ENCODE assay signal across 9 mouse cellular contexts in genomic region chr8:89037536-89038236, GRCm38 (mm10). TPM values are rescaled to one million over a fixed set of nuclear protein-coding genes. Genes with fewer than 3 reads are reported as not detected.
DNase-seq lines count a peak whose midpoint lies in the region; ATAC-seq lines count a peak whose summit lies in the region.
"Had no signal": no experiment of that assay in that cellular context is flagged by ENCODE, and none has a peak within 500 bp of the region (broad histone marks: within the 10 kb centered on the region; RNA-seq: fewer than 3 reads in every experiment).

No protein-coding gene starts in this region.

- no peaks in the 10 kb centered on the region for H3K36me3 ChIP-seq in heart, embryonic 16.5 days (ENCODE audit: control insufficient read depth, insufficient read depth)
- H3K36me3 ChIP-seq in forebrain, embryonic 11.5 days (ENCODE audit: control insufficient read depth, insufficient read depth, low read length): no peaks in the 10 kb centered on the region; the same call in 1 of the 2 replicates
- peaks cover 5% of the 10 kb centered on the region for H3K36me3 ChIP-seq in kidney, embryonic 14.5 days (ENCODE audit: control insufficient read depth, insufficient read depth, low read length)
- H3K36me3 ChIP-seq in midbrain, embryonic 16.5 days (ENCODE audit: control insufficient read depth, insufficient read depth, low read length): no peaks in the 10 kb centered on the region

- WGBS in heart, embryonic 16.5 days: 24% methylated on average over 9 of the region's 9 CpGs
- WGBS in forebrain, embryonic 11.5 days: 6% methylated on average over 9 of the region's 9 CpGs
- WGBS in kidney, embryonic 14.5 days: 5% methylated on average over 9 of the region's 9 CpGs
- WGBS in midbrain, embryonic 16.5 days: 15% methylated on average over 9 of the region's 9 CpGs

- no peaks in the 10 kb centered on the region for H3K9me3 ChIP-seq in heart, embryonic 16.5 days (replicated peaks; ENCODE audit: control insufficient read depth, low read length)
- no peaks in the 10 kb centered on the region for H3K9me3 ChIP-seq in forebrain, embryonic 11.5 days (ENCODE audit: control insufficient read depth, low read length)
- H3K9me3 ChIP-seq in kidney, embryonic 14.5 days (ENCODE audit: control insufficient read depth, low read length): no peaks in the 10 kb centered on the region
- no peaks in the 10 kb centered on the region for H3K9me3 ChIP-seq in midbrain, embryonic 16.5 days (replicated peaks; ENCODE audit: control insufficient read depth, low read length, poor library complexity, severe bottlenecking)

- H3K4me1 ChIP-seq in heart, embryonic 16.5 days (ENCODE audit: control insufficient read depth, insufficient read depth, low read length): peaks cover 6% of the 10 kb centered on the region
- H3K4me1 ChIP-seq in forebrain, embryonic 11.5 days (replicated peaks; ENCODE audit: control insufficient read depth, insufficient read depth, low read length): peaks cover 11% of the 10 kb centered on the region; the same call in 1 of the 2 replicates
- 0 out of 2 replicates have a peak, but pooled peaks cover 3% of the 10 kb centered on the region for H3K4me1 ChIP-seq in kidney, embryonic 14.5 days (ENCODE audit: control insufficient read depth, insufficient read depth, low read length)
- H3K4me1 ChIP-seq in midbrain, embryonic 16.5 days (ENCODE audit: control insufficient read depth, insufficient read depth, low read length): peaks cover 14% of the 10 kb centered on the region

- no peak overlapping the region for H3K9ac ChIP-seq in heart, embryonic 16.5 days (ENCODE audit: low read length)
- H3K9ac ChIP-seq in forebrain, embryonic 11.5 days (ENCODE audit: low read length): peak overlapping the region; percentile 63
- H3K9ac ChIP-seq in kidney, embryonic 14.5 days (ENCODE audit: low read depth, low read length): peak overlapping the region; percentile 96
- no peak overlapping the region for H3K9ac ChIP-seq in midbrain, embryonic 16.5 days (ENCODE audit: low read depth, low read length)

- ATAC-seq in heart, embryonic 16.5 days (replicated peaks; ENCODE audit: extremely low read depth, insufficient read depth, low FRiP score): no peak
- ATAC-seq in forebrain, embryonic 11.5 days (replicated peaks; ENCODE audit: low FRiP score): no peak
- no peak for ATAC-seq in kidney, embryonic 14.5 days (ENCODE audit: low FRiP score, low TSS enrichment)
- no peak for ATAC-seq in midbrain, embryonic 16.5 days
- ATAC-seq in cerebellum, adult (ENCODE audit: insufficient number of reproducible peaks, low FRiP score, low TSS enrichment): no peak

- peak overlapping the region; percentile 32 for H3K4me2 ChIP-seq in heart, embryonic 16.5 days (ENCODE audit: low read depth, low read length)
- H3K4me2 ChIP-seq in forebrain, embryonic 11.5 days (ENCODE audit: low read depth, low read length, severe bottlenecking): peak overlapping the region; percentile 62
- H3K4me2 ChIP-seq in kidney, embryonic 14.5 days (replicated peaks; ENCODE audit: low read depth, low read length): peak overlapping the region; percentile 65
- H3K4me2 ChIP-seq in midbrain, embryonic 16.5 days (ENCODE audit: low read length): peak overlapping the region; percentile 5

- no peak overlapping the region for H3K4me3 ChIP-seq in heart, embryonic 16.5 days (ENCODE audit: low read length)
- peak overlapping the region; percentile 28 for H3K4me3 ChIP-seq in forebrain, embryonic 11.5 days (ENCODE audit: low read depth, low read length)
- peak overlapping the region; percentile 75 for H3K4me3 ChIP-seq in kidney, embryonic 14.5 days (ENCODE audit: low read length)
- no peak overlapping the region; the same call in 1 of the 2 replicates for H3K4me3 ChIP-seq in midbrain, embryonic 16.5 days (ENCODE audit: low read depth, low read length)
- H3K4me3 ChIP-seq: erythroblast, embryonic 14.5 days had no signal

- peaks cover 35% of the 10 kb centered on the region for H3K27me3 ChIP-seq in heart, embryonic 16.5 days (ENCODE audit: control insufficient read depth, insufficient read depth, low read length)
- H3K27me3 ChIP-seq in forebrain, embryonic 11.5 days (ENCODE audit: control insufficient read depth, insufficient read depth, low read length): no peaks in the 10 kb centered on the region
- H3K27me3 ChIP-seq in kidney, embryonic 14.5 days (ENCODE audit: control insufficient read depth, insufficient read depth, low read length): no peaks in the 10 kb centered on the region; the same call in 1 of the 2 replicates
- H3K27me3 ChIP-seq in midbrain, embryonic 16.5 days (ENCODE audit: control insufficient read depth, insufficient read depth, low read depth, low read length): peaks cover 20% of the 10 kb centered on the region; the same call in 1 of the 2 replicates

- no peak for DNase-seq in heart, adult 18-20 months
- DNase-seq in forebrain, embryonic 11.5 days (ENCODE audit: low spot score): no peak
- no peak for DNase-seq in cerebellum, postnatal 25 days
- DNase-seq in thymus, postnatal 14 days: no peak

- peak overlapping the region; percentile 35; the same call in 1 of the 2 replicates for H3K27ac ChIP-seq in heart, embryonic 16.5 days (ENCODE audit: low read length)
- H3K27ac ChIP-seq in forebrain, embryonic 11.5 days (ENCODE audit: low read depth, low read length): peak overlapping the region; percentile 8; the same call in 1 of the 2 replicates
- peak overlapping the region; percentile 69 for H3K27ac ChIP-seq in kidney, embryonic 14.5 days (ENCODE audit: low read depth, low read length)
- no peak overlapping the region for H3K27ac ChIP-seq in midbrain, embryonic 16.5 days (ENCODE audit: low read length)

RNA-seq across cellular contexts. Expression of gene Sall1, which starts 6.3 kb away (rescaled TPM):
- 2.0 and 2.8 TPM in 2 replicates for polyA plus RNA-seq in heart, embryonic 16.5 days (2015; fragmentation: Nextera tagmentation; extraction: Ambion mirVana)
- total RNA-seq in heart, adult 18-20 months (2021): 1 to 10 TPM in 1 of 2 experiments, under 1 TPM in 1; 0.87 to 1.3 TPM
- polyA plus RNA-seq in forebrain, embryonic 11.5 days (2014; fragmentation: Nextera tagmentation; extraction: Ambion mirVana): 27.8 and 32.9 TPM in 2 replicates
- 44.4 and 64.6 TPM in 2 replicates for polyA plus RNA-seq in kidney, embryonic 14.5 days (2014; fragmentation: Nextera tagmentation; extraction: Ambion mirVana)
- 5.1 and 5.8 TPM in 2 replicates for polyA plus RNA-seq in midbrain, embryonic 16.5 days (2015; fragmentation: Nextera tagmentation; extraction: Ambion mirVana)
- polyA plus RNA-seq: erythroblast, embryonic 14.5 days had no signal

Comparison
In these comparisons a context has a peak if more than half of its experiments do, and no peak if none do; other contexts are left out.
1. H3K4me2 ChIP-seq: peak in every context shown above with its lines; median percentile 65 in kidney, embryonic 14.5 days; 62 in forebrain, embryonic 11.5 days; 32 in heart, embryonic 16.5 days; 5 in midbrain, embryonic 16.5 days.
2. H3K4me3 ChIP-seq: peak in forebrain, embryonic 11.5 days (single experiment) and kidney, embryonic 14.5 days (single experiment); none in heart, embryonic 16.5 days (single experiment) and midbrain, embryonic 16.5 days (single experiment).
3. H3K9ac ChIP-seq: peak in forebrain, embryonic 11.5 days (single experiment) and kidney, embryonic 14.5 days (single experiment); none in heart, embryonic 16.5 days (single experiment) and midbrain, embryonic 16.5 days (single experiment).